Mouse (Mus musculus) ovary, postnatal 14 days (tissue): ENCODE measurements around the gene Fh1.

Experiments used
- DNase-seq: peaks from one replicate; pipeline ENCODE4 v3.0.0; 2022; ENCODE audit warnings: low spot score

Fh1 gene

DNA sequence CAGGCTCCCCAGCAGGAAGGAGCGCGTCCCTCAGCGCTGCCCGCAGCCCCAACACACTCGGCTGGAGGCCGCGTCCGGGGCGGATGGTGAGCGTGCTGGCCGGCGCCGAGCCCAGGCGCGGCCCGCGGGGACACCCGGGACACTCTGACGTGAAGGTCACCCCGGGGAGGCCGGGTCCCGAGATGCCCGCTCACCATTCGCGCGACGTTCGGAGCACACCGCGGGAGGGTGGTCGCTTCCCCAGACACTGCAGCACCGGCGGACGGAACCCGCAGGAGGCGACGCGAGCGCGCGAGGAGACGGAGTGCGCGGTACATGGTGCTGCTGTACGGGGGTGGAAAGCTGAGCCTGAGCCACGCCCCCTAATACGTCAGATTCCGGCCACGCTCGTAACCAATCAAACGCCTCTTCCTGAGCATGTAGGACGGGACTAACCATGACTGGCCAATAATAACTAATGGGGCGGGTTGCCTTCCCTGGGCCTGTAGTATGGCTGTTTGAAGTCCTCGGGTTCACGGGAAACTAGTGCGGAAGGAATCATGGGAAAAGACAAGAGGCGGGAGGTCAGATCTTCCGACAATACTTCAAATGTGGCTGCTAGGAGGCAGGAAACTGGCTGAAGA is at the start of gene Fh1:
Fh1 (minus strand) TSS at position 379 of the 623 bp plus-strand sequence.
- DNase-seq: peak; percentile 91

GRCm38 (mm10) chr1:175675116-175675515 is 49.7 kb upstream of the Fh1 start:
- no peak for DNase-seq

GRCm38 (mm10) chr1:175673563-175674325 is 48.3 kb upstream of the Fh1 start:
- no peak for DNase-seq

GRCm38 (mm10) chr1:175671626-175672025 is 46.2 kb upstream of the Fh1 start:
- no peak for DNase-seq

GRCm38 (mm10) chr1:175670042-175670441 is 44.6 kb upstream of the Fh1 start:
- no peak for DNase-seq

DNA sequence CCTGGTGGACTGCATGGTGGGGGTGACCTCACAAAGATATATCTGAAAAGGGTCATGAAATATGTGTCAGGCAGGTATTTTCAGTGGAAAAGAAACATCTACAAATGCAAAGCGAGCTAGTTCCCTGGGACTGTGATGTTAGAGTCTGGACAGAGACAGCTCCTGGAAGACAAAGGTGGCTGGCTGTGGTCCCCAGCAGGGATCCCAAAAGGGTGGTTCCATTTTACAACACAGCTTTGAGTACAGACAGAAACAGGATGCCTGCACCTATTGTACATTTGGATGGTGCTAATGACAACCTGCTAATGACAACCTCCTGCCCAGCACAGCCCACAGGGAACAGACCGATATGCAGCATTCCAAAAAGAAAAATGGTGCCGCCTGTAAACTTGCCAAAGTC is 44.0 kb upstream of the Fh1 start:
- no peak for DNase-seq

- DNase-seq: no peak
These were observed 43.4 kb upstream of the Fh1 start for GRCm38 (mm10) chr1:175668666-175669405.

- no peak for DNase-seq
These were observed 34.5 kb upstream of the Fh1 start for GRCm38 (mm10) chr1:175659900-175660299.

GRCm38 (mm10) chr1:175648615-175649014 is 23.2 kb upstream of the Fh1 start:
- no peak for DNase-seq

DNA sequence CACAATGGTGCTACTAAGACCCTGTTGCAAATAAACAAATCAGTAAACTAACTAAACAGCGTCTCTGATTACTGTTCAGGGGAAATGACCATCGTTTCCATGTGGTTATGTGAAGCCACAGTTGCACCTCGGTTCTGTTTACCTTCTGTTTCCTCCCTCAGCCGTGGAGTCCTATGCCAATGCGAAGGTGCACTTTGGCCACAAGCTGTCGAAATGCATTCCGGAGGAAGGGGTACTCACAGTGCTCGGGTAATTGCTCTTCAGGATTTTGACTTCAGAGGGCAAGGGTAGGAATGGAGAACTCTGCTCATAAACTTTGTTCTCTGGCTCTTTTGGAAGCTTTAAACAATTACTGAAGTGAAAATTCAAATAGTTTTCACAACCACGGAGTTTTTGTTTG is 21.5 kb upstream of the Fh1 start:
- no peak for DNase-seq

DNA sequence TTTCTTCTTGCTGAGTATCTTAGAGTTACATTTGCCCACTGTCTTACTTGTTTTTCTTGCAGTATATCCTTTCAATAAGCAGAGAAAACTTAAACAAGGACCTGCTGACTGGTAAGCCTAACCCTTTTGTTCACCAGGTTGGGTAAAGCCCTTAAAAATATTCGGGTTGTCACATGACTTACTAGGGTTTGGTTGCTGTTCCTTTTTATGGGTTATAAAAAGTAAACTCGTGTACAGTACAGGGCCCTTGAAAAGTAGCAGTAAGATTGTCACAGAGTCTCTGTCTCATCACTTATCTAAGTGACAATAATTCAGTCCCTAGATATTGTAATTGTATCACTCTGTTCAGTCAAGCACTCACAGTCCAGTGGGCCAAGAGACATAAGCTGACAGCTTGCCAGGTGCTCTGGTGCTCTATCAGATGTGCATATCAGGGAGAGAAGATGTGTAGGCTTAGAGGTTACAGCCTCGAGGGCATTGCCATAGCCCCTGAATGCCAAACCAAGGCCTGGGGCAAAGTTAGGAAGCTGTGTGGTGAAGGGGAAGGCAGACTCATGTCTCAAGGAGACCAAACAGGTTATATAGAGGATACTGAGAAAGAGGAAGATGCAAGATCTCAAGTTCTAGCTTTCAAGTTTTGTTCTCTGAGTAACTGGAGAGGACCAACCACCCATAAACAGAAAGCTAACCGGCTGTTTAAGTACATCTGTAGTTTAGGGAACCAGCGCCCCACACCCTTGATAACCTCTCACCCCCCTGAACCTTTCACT is 18.2 kb upstream of the Fh1 start:
- no peak for DNase-seq

DNA sequence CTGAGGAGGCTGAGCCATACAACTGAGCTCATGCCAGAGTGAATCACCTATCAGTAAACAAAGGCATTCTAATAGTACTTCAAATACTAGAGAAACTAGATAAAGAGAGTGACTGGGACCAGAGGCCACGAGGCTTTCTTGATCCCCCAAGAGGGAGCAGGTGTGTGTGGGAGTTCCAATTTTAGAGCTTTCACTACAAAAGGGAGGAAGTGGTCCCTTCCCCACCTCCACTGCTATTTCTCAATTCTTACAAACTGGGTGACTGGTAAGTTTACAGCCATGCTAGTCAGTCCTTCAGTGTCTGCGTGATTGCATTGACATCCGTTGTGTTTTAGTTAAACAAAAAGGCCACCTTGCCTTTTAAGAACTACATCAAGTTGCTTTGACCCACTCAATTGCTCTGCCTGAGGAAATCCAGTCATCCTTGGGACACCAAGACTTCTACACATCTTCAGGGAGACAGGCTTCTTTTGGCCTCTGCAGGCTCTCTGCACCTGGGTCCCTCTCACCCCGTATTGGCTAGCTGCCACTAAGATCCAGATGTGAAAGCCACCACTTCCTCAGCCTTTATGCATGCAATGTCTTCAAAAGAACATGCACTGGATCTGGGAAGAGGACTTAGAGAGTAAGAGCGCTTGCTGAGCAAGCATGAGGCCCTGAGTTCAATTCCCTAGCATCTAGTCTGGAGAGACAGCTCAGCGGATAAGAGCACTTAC is 15.2 kb upstream of the Fh1 start:
- no peak for DNase-seq

- no peak for DNase-seq
These were observed 13.6 kb upstream of the Fh1 start for GRCm38 (mm10) chr1:175639072-175639471.

DNA sequence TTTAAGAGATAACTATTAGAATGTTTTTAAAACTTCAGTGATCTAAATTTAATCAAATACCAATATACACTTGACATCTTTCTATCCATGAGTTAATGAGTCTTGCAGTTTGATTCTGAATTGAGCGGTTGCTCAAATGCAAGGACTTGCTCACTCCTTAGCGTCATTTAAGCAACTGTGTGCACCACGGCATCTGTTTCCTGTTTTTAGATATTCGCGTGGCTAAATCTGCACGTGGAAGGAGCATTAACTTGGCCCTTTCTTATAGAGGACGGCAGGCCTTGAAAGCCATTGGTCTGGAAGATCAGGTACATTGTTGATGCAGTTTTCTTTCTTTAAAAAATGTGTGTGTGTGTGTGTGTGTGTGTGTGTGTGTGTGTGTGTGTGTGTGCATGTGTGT is 12.2 kb upstream of the Fh1 start:
- DNase-seq: no peak

DNA sequence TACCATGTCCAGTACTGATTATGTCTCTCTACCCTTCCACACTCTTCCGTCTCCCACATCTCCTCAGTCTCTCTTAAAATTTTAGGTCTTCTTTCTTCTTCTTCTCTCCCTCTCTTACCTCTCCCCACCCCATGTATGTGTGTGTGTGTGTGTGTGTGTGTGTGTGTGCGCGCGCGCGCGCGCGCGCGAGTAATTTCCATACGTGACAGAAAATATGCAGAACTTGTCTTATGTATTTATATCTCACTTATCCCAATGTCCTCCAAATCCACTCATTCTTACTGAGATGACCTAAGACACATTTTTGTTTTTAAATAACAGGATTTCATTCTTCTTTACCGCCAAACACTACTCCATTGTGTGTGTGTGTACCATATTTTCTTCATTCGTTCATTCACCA is 7.0 kb upstream of the Fh1 start:
- no peak for DNase-seq

DNA sequence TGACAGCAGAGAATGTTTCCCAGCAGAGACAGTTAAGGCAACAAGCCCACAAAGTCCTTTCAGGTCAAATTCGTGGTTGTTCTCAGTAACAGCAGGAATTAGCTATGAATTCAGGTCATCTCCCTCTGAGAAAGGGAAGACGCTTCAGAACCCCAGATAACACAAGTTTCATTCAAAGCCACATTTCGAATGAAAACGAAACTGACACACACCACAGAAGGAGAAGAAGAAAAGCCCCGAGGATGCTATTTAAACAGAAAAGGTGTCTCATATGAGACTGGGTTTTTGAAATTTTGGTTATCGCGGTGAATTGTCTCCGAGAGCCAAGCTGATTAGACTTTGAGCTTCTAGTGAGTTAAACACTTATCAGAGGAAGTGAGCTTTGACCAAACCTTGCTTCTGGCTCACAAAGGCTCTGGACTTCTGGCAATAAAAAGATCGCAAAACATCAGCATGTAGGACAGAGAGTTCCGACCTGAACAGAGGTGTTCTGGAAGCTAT is 6.3 kb upstream of the Fh1 start:
- no peak for DNase-seq

DNA sequence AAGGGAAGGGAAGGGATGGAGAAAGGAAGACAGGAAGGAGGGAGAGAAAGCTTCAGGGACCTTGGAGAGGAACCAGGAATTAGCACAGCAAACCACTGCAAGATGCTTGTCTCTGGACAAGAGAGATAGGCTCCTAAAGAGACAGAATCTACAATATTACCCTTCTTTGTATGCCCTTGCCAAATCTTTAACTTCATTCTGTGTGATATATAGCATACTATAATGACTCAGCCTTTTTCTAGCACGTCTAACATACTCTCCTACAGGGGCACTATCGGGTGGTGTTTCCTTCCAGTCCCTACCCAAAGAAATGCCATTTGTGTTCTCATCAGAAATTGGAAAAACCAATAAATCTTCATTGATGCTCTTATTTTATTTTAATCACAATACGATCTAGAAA is 5.6 kb upstream of the Fh1 start:
- DNase-seq: no peak

DNA sequence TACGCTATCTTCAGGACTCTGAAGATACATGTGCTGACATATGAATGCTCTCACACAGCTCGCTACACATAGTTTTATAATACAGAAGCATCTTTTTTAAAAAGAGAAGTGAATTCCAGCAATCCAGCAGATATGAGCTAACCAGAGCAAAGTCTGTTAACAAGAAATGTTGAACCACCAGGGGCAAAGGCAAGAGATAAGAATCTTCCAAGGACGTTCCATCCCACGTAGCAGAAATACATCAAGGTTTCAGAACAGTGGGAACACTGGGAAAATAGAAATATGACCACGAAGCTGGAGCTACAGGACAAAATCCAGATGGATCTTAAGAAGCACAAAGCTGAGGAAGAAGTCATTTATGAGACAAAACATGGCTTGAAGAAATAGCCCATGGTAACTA is 4.9 kb upstream of the Fh1 start:
- no peak for DNase-seq

DNA sequence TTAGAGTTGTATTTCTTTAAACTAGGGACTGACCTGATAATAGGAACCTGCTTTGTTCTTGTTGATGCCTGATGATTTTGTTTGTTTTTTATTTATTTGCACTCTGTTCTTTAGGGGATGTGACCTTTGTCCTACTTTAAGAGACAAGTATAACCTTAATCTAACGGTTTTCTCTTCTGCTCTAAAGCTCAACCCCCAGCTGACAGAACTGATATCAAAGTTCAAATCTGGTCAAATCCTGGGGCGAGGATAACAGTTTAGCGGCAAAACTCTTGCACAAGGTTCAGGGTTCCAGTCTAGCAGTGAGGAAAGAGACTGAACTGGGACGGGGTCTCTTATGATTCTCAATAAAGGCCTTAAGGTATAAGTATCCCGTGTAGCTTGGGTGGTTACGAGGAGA is 3.8 kb upstream of the Fh1 start:
- DNase-seq: no peak

GRCm38 (mm10) chr1:175625990-175626692 is 706 bp upstream of the Fh1 start:
- no peak for DNase-seq

- no peak for DNase-seq
These were observed 1.8 kb downstream of the Fh1 start for GRCm38 (mm10) chr1:175623656-175624055.
